Mouse (Mus musculus) gastrocnemius, adult 2 months (tissue): Measurements from ENCODE around the gene 1700029F12Rik. TPM values are rescaled to one million over a fixed set of nuclear protein-coding genes. Genes with fewer than 3 reads are reported as not detected.

Source experiments
- DNase-seq: peaks from one replicate; pipeline ENCODE4 v3.0.0; 2022
- H3K27ac ChIP-seq: fragments of 200-600 bp; 2 replicates; pipeline ENCODE4 v1.8.1; 2022; ENCODE audit warnings: mild to moderate bottlenecking
- H3K4me3 ChIP-seq: fragments of 200-600 bp; 2 replicates; pipeline ENCODE4 v1.8.1; 2022; ENCODE audit warnings: mild to moderate bottlenecking, moderate library complexity
- CTCF ChIP-seq: fragments of 200-600 bp; IDR thresholded peaks from 2 replicates; pipeline ENCODE4 v1.8.1; 2022; ENCODE audit warnings: antibody characterized with exemption, mild to moderate bottlenecking, moderate library complexity
- intact Hi-C: fragments of 180-260 bp; cut with DNase I; formaldehyde crosslinking; loops from one replicate; pipeline ENCODE4 v1.15.1; 2025
- total RNA-seq, 2 experiments: library from RNA; stranded (reverse); gene quantifications; 2 replicates each; pipeline ENCODE4 v1.2.3; 2021

The 1700029F12Rik gene
- total RNA-seq, 2 experiments from 2014 or later: not detected

GRCm38 (mm10) chr13:96983251-96984126 is 50.7 kb downstream of the 1700029F12Rik start:
- H3K27ac ChIP-seq: no peak overlapping the region
- intact Hi-C loops: no loop called here
- TF ChIP-seq CTCF: no peak
- DNase-seq: no peak
- no peak overlapping the region for H3K4me3 ChIP-seq

DNA sequence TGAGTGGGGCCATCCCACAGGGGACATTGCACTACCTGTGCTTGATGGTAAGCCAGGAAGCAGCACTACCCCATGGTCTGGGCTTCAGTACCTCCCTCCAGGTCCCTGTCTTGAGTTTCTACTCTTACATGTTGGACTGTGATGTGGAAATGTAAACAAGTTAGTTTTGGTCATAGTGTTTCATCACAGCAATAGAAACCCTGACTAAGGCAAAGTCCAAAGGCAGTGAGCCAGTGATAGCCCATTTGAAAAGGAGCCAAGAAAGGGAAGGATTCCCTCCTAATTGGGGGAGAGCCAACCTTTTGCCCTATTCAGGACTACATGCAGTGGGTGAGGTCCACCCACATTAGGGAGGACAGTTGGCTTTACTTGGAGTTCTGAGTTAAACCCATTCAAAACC is 53.6 kb downstream of the 1700029F12Rik start:
- intact Hi-C loops: no loop called here
- no peak overlapping the region for H3K4me3 ChIP-seq
- no peak for TF ChIP-seq CTCF
- H3K27ac ChIP-seq: no peak overlapping the region
- DNase-seq: no peak

DNA sequence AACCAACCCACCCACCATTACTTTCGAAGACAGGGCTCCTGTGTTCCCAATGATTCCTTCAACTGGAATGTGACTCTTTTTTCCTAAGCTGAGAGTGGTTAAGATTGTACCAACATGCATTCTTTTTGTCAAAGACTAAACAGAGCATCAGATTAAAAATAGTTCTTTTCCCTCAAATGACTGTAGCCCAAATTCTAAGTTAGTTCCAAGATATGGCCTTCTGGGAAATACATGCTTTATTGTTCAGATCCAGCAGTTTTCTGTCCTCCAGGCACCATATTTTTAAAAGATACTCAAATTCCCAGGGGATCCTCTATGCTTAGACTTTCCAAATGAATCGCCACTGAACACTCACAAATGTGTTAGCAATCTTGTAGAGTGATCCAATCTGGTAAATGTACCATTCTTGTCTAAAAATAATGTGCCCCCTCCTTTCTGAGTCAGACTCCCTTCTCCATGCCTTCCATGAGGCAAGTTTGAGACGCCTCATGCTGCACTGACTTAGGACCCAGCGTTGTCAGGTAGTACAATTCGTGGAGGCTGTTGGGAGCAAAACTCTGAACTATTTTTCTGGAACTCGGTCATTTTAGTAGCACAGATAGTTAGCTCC is 57.1 kb downstream of the 1700029F12Rik start:
- no peak for DNase-seq
- intact Hi-C loops: no loop called here
- Histone ChIP-seq H3K4me3 (no peak overlapping the region), H3K27ac (no peak overlapping the region)
- TF ChIP-seq CTCF: no peak

DNA sequence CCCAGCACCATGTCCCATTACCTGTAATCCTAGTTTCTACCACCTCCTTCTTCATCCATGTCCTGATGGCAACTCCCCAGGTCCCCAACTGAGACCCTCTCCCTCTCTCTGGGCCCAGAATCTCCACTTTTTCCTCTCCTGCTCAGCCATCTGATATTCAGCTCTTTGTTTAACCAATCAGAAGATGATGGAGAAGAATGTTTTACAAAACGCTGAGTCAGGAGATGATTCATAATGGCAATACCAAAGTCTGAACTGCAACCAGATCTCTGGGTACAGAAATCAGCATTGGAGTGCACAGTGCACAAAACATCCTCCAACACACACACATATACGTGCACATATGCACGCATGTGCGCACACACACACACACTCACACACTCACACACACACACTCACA is 60.8 kb downstream of the 1700029F12Rik start:
- intact Hi-C loops: no loop called here
- no peak for DNase-seq
- no peak overlapping the region for H3K27ac ChIP-seq
- no peak for TF ChIP-seq CTCF
- H3K4me3 ChIP-seq: no peak overlapping the region

Other genes starting within 250 kb of the 1700029F12Rik start
- under 1 TPM; 0.05 to 0.06 TPM for gene Gcnt4, start 109.7 kb downstream of the 1700029F12Rik start, total RNA-seq
- gene Fam169a, start 32.9 kb upstream of the 1700029F12Rik start, total RNA-seq: not detected
- 1 to 10 TPM in 1 of 2 experiments, not detected in 1; 7.3 TPM for gene Gm6169, start 64.9 kb upstream of the 1700029F12Rik start, total RNA-seq
- 10 to 100 TPM; 45.8 to 58.9 TPM for gene Gfm2, start 103.6 kb upstream of the 1700029F12Rik start, total RNA-seq
- gene Nsa2, start 103.6 kb upstream of the 1700029F12Rik start, total RNA-seq: 10 to 100 TPM; 41.5 to 48.3 TPM
- gene Hexb, start 164.0 kb upstream of the 1700029F12Rik start, total RNA-seq: 10 to 100 TPM in 1 of 2 experiments, 1 to 10 TPM in 1; 7.6 to 10.9 TPM
- 1 to 10 TPM; 1.1 to 4.8 TPM for gene Enc1, start 206.7 kb upstream of the 1700029F12Rik start, total RNA-seq